Mouse (Mus musculus) effector memory CD4-positive, alpha-beta T cell, adult 7 months (primary cell): ENCODE measurements around the gene Rasgrf2. TPM values are rescaled to one million over a fixed set of nuclear protein-coding genes. Genes with fewer than 3 reads are reported as not detected.

ENCODE experiments used
- polyA plus RNA-seq: library from polyadenylated mRNA; unstranded; fragments of 100-300 nt; shearing (Covaris generic); gene quantifications from one replicate; pipeline ENCODE4 v1.2.1, GENCODE M21; 2017

Gene Rasgrf2
- polyA plus RNA-seq: 3.2 TPM

DNA sequence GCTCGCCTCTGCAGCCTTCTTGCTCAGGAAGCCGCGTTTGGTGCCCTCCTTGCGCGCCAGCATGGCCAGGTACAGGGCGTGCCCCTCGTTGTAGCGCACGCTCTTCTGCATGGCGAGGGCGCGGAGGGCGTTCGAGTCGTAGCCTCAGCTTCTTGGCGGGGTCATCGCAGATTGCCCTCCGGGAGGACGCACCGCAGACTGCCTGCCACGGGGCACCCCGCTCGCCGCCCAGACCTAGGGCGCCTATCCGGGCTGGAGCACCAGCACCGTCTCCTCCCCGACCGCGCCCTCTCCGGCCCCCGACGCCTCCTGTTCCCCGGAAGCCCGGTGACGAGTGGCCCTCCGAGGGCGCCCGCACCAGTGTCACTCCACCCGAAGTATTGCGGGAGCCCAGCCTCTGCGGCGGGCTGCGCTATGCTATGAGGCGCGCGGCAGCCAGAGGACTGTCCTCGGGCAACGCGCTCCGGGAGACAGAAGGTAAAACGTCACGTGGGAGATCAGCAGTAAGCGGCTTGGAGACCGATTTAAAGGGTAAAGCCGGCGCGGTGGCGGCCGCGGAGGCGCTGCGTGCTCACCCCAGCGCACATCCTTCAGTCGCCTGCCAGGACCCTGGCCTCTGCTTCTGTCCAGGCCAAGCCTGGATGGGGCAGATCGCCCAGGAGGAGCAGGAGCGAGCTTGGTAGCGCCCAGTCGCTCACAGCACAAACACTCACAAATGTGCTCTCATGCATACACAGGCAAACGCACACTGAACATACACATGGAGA, at the start of gene Rasgrf2:
Gene Rasgrf2 (minus strand): TSS at position 273 of the 767 bp plus-strand sequence.

GRCm38 (mm10) chr13:91876741-91877349, 254.6 kb downstream of the Rasgrf2 start, which contains the start of gene Ckmt2:
TSS of gene Ckmt2 (minus strand) at chr13:91876885.

Other genes starting within 250 kb of the Rasgrf2 start
- 0.65 TPM for gene Gm20379, start 174.3 kb upstream of the Rasgrf2 start, polyA plus RNA-seq
- gene Dhfr, start 223.1 kb upstream of the Rasgrf2 start, polyA plus RNA-seq: 1.0 TPM
- gene Msh3, start 223.3 kb upstream of the Rasgrf2 start, polyA plus RNA-seq: 26.2 TPM